Comparison of ENCODE assay signal across 8 mouse cellular contexts in the genomic region with DNA sequence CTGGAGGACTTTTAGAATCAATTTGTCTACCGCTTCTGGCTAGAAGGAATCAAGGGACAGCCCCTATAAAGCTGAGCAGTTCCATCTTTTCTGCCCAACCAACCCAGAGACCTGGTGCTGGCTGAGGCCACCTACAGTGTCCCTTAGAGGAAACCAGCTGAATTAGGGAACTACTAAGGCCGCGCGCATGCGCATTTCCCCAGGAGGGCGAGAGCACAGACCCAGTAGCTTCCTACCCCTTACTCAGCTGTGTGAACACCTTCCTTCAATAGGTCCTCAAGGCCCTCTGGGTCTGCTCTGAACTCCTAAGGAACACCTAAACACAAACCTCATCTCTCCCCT. TPM values are rescaled to one million over a fixed set of nuclear protein-coding genes. Genes with fewer than 3 reads are reported as not detected.
DNase-seq lines count a peak whose midpoint lies in the region; ATAC-seq lines count a peak whose summit lies in the region.

No protein-coding gene starts in this region.

- H3K4me2 ChIP-seq in forebrain, embryonic 12.5 days = peak overlapping the region; percentile 82
- peak overlapping the region; percentile 69 for H3K4me2 ChIP-seq in hindbrain, embryonic 12.5 days (replicated peaks)

- peak overlapping the region; percentile 84 for H3K9ac ChIP-seq in forebrain, embryonic 12.5 days
- peak overlapping the region; percentile 80 for H3K9ac ChIP-seq in hindbrain, embryonic 12.5 days

- peaks cover 17% of the 10 kb centered on the region for H3K4me1 ChIP-seq in brown adipose tissue, adult 24 weeks (ENCODE audit: control insufficient read depth, insufficient read depth, insufficient read length, low read length)
- peaks cover 32% of the 10 kb centered on the region for H3K4me1 ChIP-seq in forebrain, embryonic 12.5 days
- peaks cover 31% of the 10 kb centered on the region for H3K4me1 ChIP-seq in hindbrain, embryonic 12.5 days

- peaks cover 42% of the 10 kb centered on the region for H3K36me3 ChIP-seq in forebrain, embryonic 12.5 days (replicated peaks)
- H3K36me3 ChIP-seq in hindbrain, embryonic 12.5 days = peaks cover 37% of the 10 kb centered on the region
- H3K36me3 ChIP-seq in macrophage (ENCODE audit: inconsistent target) = peaks cover 31% of the 10 kb centered on the region

- peaks cover 17% of the 10 kb centered on the region for H3K79me2 ChIP-seq in macrophage (ENCODE audit: inconsistent target)

- peak overlapping the region; percentile 34 for H3K4me3 ChIP-seq in brown adipose tissue, adult 24 weeks (ENCODE audit: insufficient read depth, low read depth, low read length)
- H3K4me3 ChIP-seq in forebrain, embryonic 12.5 days (replicated peaks) = peak overlapping the region; percentile 66
- peak overlapping the region; percentile 59 for H3K4me3 ChIP-seq in hindbrain, embryonic 12.5 days
- peak overlapping the region; percentile 89 for H3K4me3 ChIP-seq in macrophage (ENCODE audit: inconsistent target)

- WGBS in forebrain, embryonic 12.5 days = 3% methylated on average over 6 of the region's 6 CpGs
- WGBS in hindbrain, embryonic 12.5 days = 2% methylated on average over 6 of the region's 6 CpGs
- 0% methylated on average over 6 of the region's 6 CpGs for WGBS in macrophage (ENCODE audit: missing documents)

- intact Hi-C loops in left cerebral cortex, postnatal 14 days (cut with DNase I) = loop anchor here (2.0 kb wide), 1 partner anchor 16 kb away; the partner anchor contains the start of gene Txlna

- no peaks in the 10 kb centered on the region for H3K9me3 ChIP-seq in forebrain, embryonic 12.5 days
- H3K9me3 ChIP-seq in hindbrain, embryonic 12.5 days (replicated peaks) = no peaks in the 10 kb centered on the region

- peak; percentile 26 to 27 for DNase-seq in CD8-positive naive resting alpha-beta T cell, adult 2 months (ENCODE audit: low read depth in 2 of 2, low spot score in 2 of 2)
- peak; percentile 68 to 74 for DNase-seq in left cerebral cortex, postnatal 14 days (ENCODE audit: low spot score in 2 of 2)
- peak; percentile 66 for DNase-seq in right cerebral cortex, postnatal 14 days
- no peak for DNase-seq in adipocyte (ENCODE audit: low spot score)

- peak; percentile 40 for ATAC-seq in forebrain, embryonic 12.5 days (ENCODE audit: low FRiP score)
- peak; percentile 23 for ATAC-seq in hindbrain, embryonic 12.5 days (ENCODE audit: low FRiP score)

- H3K27ac ChIP-seq in brown adipose tissue, adult 24 weeks (replicated peaks; ENCODE audit: low read depth, low read length) = peak overlapping the region; percentile 29
- peak overlapping the region; percentile 91 for H3K27ac ChIP-seq in forebrain, embryonic 12.5 days
- peak overlapping the region; percentile 94 for H3K27ac ChIP-seq in hindbrain, embryonic 12.5 days
- H3K27ac ChIP-seq in macrophage = peak overlapping the region; percentile 90

- no peaks in the 10 kb centered on the region for H3K27me3 ChIP-seq in forebrain, embryonic 12.5 days
- no peaks in the 10 kb centered on the region for H3K27me3 ChIP-seq in hindbrain, embryonic 12.5 days

RNA-seq across cellular contexts. Expression of gene Ccdc28b, which starts 1.3 kb away (rescaled TPM):
- 59.5 and 76.0 TPM in 2 replicates for polyA plus RNA-seq in brown adipose tissue, adult 24 weeks (2012; ENCODE audit: insufficient read depth, insufficient read length, missing spikeins)
- polyA plus RNA-seq in forebrain, embryonic 12.5 days (2016; fragmentation: Nextera tagmentation; extraction: Ambion mirVana) = 75.4 and 79.2 TPM in 2 replicates
- polyA plus RNA-seq in hindbrain, embryonic 12.5 days (2016; fragmentation: Nextera tagmentation; extraction: Ambion mirVana) = 85.9 and 91.5 TPM in 2 replicates
- total RNA-seq in left cerebral cortex, postnatal 14 days (2021) = 100 to 1,000 TPM; 103 to 110 TPM
- 10 to 100 TPM in 19 of 26 experiments, 1 to 10 TPM in 7; 4.0 to 65.0 (median 29.8) TPM for total RNA-seq in macrophage (2018; cell fraction: chromatin; rRNA removed)
- 10 to 100 TPM in 21 of 26 experiments, 1 to 10 TPM in 5; 2.6 to 21.6 (median 14.1) TPM for total RNA-seq in macrophage (2018; cell fraction: cytosol; rRNA removed)
- 10 to 100 TPM in 22 of 26 experiments, 1 to 10 TPM in 4; 3.8 to 61.2 (median 22.1) TPM for total RNA-seq in macrophage (2018; cell fraction: nucleus; rRNA removed)
- polyA plus RNA-seq in macrophage (2018) = 12.7 to 15.3 TPM (median 14.1 TPM) in 3 replicates

RNA-seq across cellular contexts. Expression of gene Iqcc, which starts 6.1 kb away (rescaled TPM):
- 14.3 and 14.6 TPM in 2 replicates for polyA plus RNA-seq in brown adipose tissue, adult 24 weeks (2012; ENCODE audit: insufficient read depth, insufficient read length, missing spikeins)
- 26.5 and 27.4 TPM in 2 replicates for polyA plus RNA-seq in forebrain, embryonic 12.5 days (2016; fragmentation: Nextera tagmentation; extraction: Ambion mirVana)
- 30.0 and 31.8 TPM in 2 replicates for polyA plus RNA-seq in hindbrain, embryonic 12.5 days (2016; fragmentation: Nextera tagmentation; extraction: Ambion mirVana)
- 10 to 100 TPM; 29.3 to 35.1 TPM for total RNA-seq in left cerebral cortex, postnatal 14 days (2021)
- 10 to 100 TPM in 17 of 26 experiments, 1 to 10 TPM in 9; 1.5 to 46.4 (median 12.4) TPM for total RNA-seq in macrophage (2018; cell fraction: chromatin; rRNA removed)
- total RNA-seq in macrophage (2018; cell fraction: cytosol; rRNA removed) = 10 to 100 TPM in 6 of 26 experiments, 1 to 10 TPM in 20; 4.3 to 12.2 (median 8.5) TPM
- 10 to 100 TPM in 15 of 26 experiments, 1 to 10 TPM in 11; 1.4 to 52.9 (median 12.5) TPM for total RNA-seq in macrophage (2018; cell fraction: nucleus; rRNA removed)
- polyA plus RNA-seq in macrophage (2018) = 7.5 to 12.3 TPM (median 8.9 TPM) in 3 replicates

RNA-seq across cellular contexts. Expression of gene Dcdc2b, which starts 10.9 kb away (rescaled TPM):
- 1.3 TPM in 1 of 2 replicates, not detected in the other for polyA plus RNA-seq in brown adipose tissue, adult 24 weeks (2012; ENCODE audit: insufficient read depth, insufficient read length, missing spikeins)
- 2.6 and 2.9 TPM in 2 replicates for polyA plus RNA-seq in forebrain, embryonic 12.5 days (2016; fragmentation: Nextera tagmentation; extraction: Ambion mirVana)
- polyA plus RNA-seq in hindbrain, embryonic 12.5 days (2016; fragmentation: Nextera tagmentation; extraction: Ambion mirVana) = 2.4 and 3.1 TPM in 2 replicates
- total RNA-seq in left cerebral cortex, postnatal 14 days (2021) = 1 to 10 TPM; 2.7 to 3.9 TPM
- total RNA-seq in macrophage (2018; cell fraction: chromatin; rRNA removed) = 10 to 100 TPM in 4 of 26 experiments, 1 to 10 TPM in 17, not detected in 5; 1.3 to 16.5 (median 5.5) TPM
- 1 to 10 TPM in 2 of 26 experiments, under 1 TPM in 14, not detected in 10; 0.19 to 1.4 (median 0.62) TPM for total RNA-seq in macrophage (2018; cell fraction: cytosol; rRNA removed)
- 10 to 100 TPM in 1 of 26 experiments, 1 to 10 TPM in 18, not detected in 7; 1.1 to 15.7 (median 3.5) TPM for total RNA-seq in macrophage (2018; cell fraction: nucleus; rRNA removed)
- 0.47 to 0.77 TPM in 2 of 3 replicates, not detected in the other for polyA plus RNA-seq in macrophage (2018)

RNA-seq across cellular contexts. Expression of gene Txlna, which starts 15.9 kb away (rescaled TPM):
- polyA plus RNA-seq in brown adipose tissue, adult 24 weeks (2012; ENCODE audit: insufficient read depth, insufficient read length, missing spikeins) = 13.5 and 15.8 TPM in 2 replicates
- 97.1 and 111 TPM in 2 replicates for polyA plus RNA-seq in forebrain, embryonic 12.5 days (2016; fragmentation: Nextera tagmentation; extraction: Ambion mirVana)
- 90.8 and 91.1 TPM in 2 replicates for polyA plus RNA-seq in hindbrain, embryonic 12.5 days (2016; fragmentation: Nextera tagmentation; extraction: Ambion mirVana)
- total RNA-seq in left cerebral cortex, postnatal 14 days (2021) = 10 to 100 TPM; 40.2 to 45.5 TPM
- total RNA-seq in macrophage (2018; cell fraction: chromatin; rRNA removed) = 100 to 1,000 TPM in 1 of 26 experiments, 10 to 100 TPM in 25; 23.0 to 105 (median 64.1) TPM
- 10 to 100 TPM; 21.3 to 64.8 (median 40.1) TPM for total RNA-seq in macrophage (2018; cell fraction: cytosol; rRNA removed)
- 10 to 100 TPM; 16.7 to 69.6 (median 45.1) TPM for total RNA-seq in macrophage (2018; cell fraction: nucleus; rRNA removed)
- 34.1 to 39.3 TPM (median 37.5 TPM) in 3 replicates for polyA plus RNA-seq in macrophage (2018)

RNA-seq across cellular contexts. Expression of gene Tmem234, which starts 24.5 kb away (rescaled TPM):
- polyA plus RNA-seq in brown adipose tissue, adult 24 weeks (2012; ENCODE audit: insufficient read depth, insufficient read length, missing spikeins) = 84.4 and 96.6 TPM in 2 replicates
- polyA plus RNA-seq in forebrain, embryonic 12.5 days (2016; fragmentation: Nextera tagmentation; extraction: Ambion mirVana) = 161 and 163 TPM in 2 replicates
- polyA plus RNA-seq in hindbrain, embryonic 12.5 days (2016; fragmentation: Nextera tagmentation; extraction: Ambion mirVana) = 164 and 174 TPM in 2 replicates
- total RNA-seq in left cerebral cortex, postnatal 14 days (2021) = 100 to 1,000 TPM in 1 of 2 experiments, 10 to 100 TPM in 1; 91.8 to 105 TPM
- 100 to 1,000 TPM in 25 of 26 experiments, 10 to 100 TPM in 1; 95.8 to 254 (median 178) TPM for total RNA-seq in macrophage (2018; cell fraction: chromatin; rRNA removed)
- total RNA-seq in macrophage (2018; cell fraction: cytosol; rRNA removed) = 100 to 1,000 TPM in 24 of 26 experiments, 10 to 100 TPM in 2; 91.8 to 141 (median 126) TPM
- 100 to 1,000 TPM in 20 of 26 experiments, 10 to 100 TPM in 6; 81.0 to 181 (median 117) TPM for total RNA-seq in macrophage (2018; cell fraction: nucleus; rRNA removed)
- polyA plus RNA-seq in macrophage (2018) = 91.3 to 152 TPM (median 129 TPM) in 3 replicates

Comparison
In these comparisons a context has a peak if more than half of its experiments do, and no peak if none do; other contexts are left out.
1. H3K27ac ChIP-seq: peak in every context shown above with its lines; median percentile 94 in hindbrain, embryonic 12.5 days; 91 in forebrain, embryonic 12.5 days; 90 in macrophage; 29 in brown adipose tissue, adult 24 weeks.
2. H3K4me3 ChIP-seq: peak in every context shown above with its lines; median percentile 89 in macrophage; 66 in forebrain, embryonic 12.5 days; 59 in hindbrain, embryonic 12.5 days; 34 in brown adipose tissue, adult 24 weeks.